Mouse (Mus musculus): Measurements from ENCODE around the gene Anp32e. TPM values are rescaled to one million over a fixed set of nuclear protein-coding genes. Genes with fewer than 3 reads are reported as not detected.
"Not testable (repeated sequence)": the region's sequence is repeated elsewhere in the genome, so short reads cannot be mapped to it uniquely, and the experiment has no call there.

Anp32e gene
- polyA plus RNA-seq, 1 experiment from 2014 or later, result 341 TPM

- peak within 1 kb of the TSS; percentile 74 for H3K27ac ChIP-seq
- WGBS, result under 1% methylated on average over 25 of the region's 43 CpGs
These were observed 35.3 kb upstream of the Anp32e start, which contains the start of gene Aph1a for GRCm38 (mm10) chr3:95893606-95894316. TSS of gene Aph1a (plus strand) at chr3:95893969.

GRCm38 (mm10) chr3:95894317-95895160 lies 34.5 kb upstream of the Anp32e start:
- 18% methylated on average over 16 of the region's 16 CpGs for WGBS
- ATAC-seq, result no peak
- Histone ChIP-seq H3K9ac (peak overlapping the region; percentile 80), H3K9me3 (replicated peaks) (no peaks in the 10 kb centered on the region), H3K36me3 (ENCODE audit: poor library complexity, severe bottlenecking) (peaks cover 12% of the 10 kb centered on the region), H3K27ac (peak overlapping the region; percentile 10; the same call in 1 of the 2 replicates), H3K4me1 (peaks cover 24% of the 10 kb centered on the region), H3K4me3 (peak overlapping the region; percentile 69), H3K27me3 (peaks cover 10% of the 10 kb centered on the region; the same call in 1 of the 2 replicates), H3K4me2 (peak overlapping the region; percentile 93)

More at GRCm38 (mm10) chr3:95893606-95894316, 35.3 kb upstream of the Anp32e start, which contains the start of gene Aph1a:
- peaks cover 10% of the 10 kb centered on the region; the same call in 1 of the 2 replicates for H3K27me3 ChIP-seq
- H3K4me2 ChIP-seq, result peak within 1 kb of the TSS; percentile 93
- H3K9ac ChIP-seq, result peak within 1 kb of the TSS; percentile 80
- peak; percentile 99 for ATAC-seq
- not testable (repeated sequence) for H3K9me3 ChIP-seq (replicated peaks)
- H3K4me3 ChIP-seq, result peak within 1 kb of the TSS; percentile 69
- peaks cover 12% of the 10 kb centered on the region for H3K36me3 ChIP-seq (ENCODE audit: poor library complexity, severe bottlenecking)
- peaks cover 24% of the 10 kb centered on the region for H3K4me1 ChIP-seq

GRCm38 (mm10) chr3:95895501-95895900 lies 33.5 kb upstream of the Anp32e start:
- peaks cover 10% of the 10 kb centered on the region; the same call in 1 of the 2 replicates for H3K27me3 ChIP-seq
- H3K4me1 ChIP-seq, result peaks cover 24% of the 10 kb centered on the region
- not testable (repeated sequence) for ATAC-seq; H3K9ac ChIP-seq; H3K4me3 ChIP-seq; H3K9me3 ChIP-seq (replicated peaks); H3K27ac ChIP-seq
- peaks cover 12% of the 10 kb centered on the region for H3K36me3 ChIP-seq (ENCODE audit: poor library complexity, severe bottlenecking)
- 89% methylated on average over 7 of the region's 7 CpGs for WGBS
- H3K4me2 ChIP-seq, result peak overlapping the region; percentile 93; the same call in 1 of the 2 replicates

DNA sequence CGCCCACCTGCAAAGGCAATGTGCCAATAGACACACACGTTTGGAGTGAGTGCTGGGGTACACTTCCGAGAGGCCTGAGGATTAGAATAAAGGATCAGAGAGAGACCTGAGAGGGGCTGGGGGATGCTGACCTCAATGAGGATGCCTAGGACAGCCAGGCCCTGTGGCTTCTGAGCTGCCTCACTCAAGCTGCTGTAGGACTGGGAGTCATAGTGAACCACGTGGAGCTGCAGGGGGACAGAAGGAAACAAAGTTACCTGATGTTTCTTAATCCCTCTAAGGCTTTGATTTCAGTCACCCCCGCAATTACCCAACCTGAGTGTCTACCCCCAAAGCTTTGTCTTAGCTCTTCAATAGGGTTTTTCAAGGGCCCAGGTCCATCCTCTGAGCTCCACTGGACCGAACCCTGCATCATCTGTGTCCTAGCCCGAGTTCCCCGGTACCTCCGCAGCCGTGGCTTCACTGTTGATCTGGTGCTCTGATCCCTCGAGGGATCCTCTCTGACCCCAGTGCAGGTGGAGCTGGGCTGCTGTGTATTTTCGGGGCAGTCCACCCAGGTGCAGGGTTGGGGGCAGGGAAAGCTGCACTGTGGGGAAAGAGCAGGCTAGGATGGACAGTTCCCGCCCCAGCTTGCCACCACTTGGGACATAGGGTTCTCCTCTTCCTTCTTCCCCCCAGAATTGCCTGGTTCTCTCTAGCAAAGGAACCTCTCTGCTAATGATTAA lies 29.1 kb upstream of the Anp32e start:
- Histone ChIP-seq H3K27me3 (0 out of 2 replicates have a peak, but pooled peaks cover 3% of the 10 kb centered on the region), H3K9me3 (replicated peaks) (no peaks in the 10 kb centered on the region), H3K27ac (no peak overlapping the region), H3K36me3 (ENCODE audit: poor library complexity, severe bottlenecking) (peaks cover 12% of the 10 kb centered on the region), H3K4me2 (no peak overlapping the region), H3K9ac (no peak overlapping the region), H3K4me3 (no peak overlapping the region), H3K4me1 (peaks cover 24% of the 10 kb centered on the region)
- WGBS, result 71% methylated on average over 13 of the region's 13 CpGs
- no peak for ATAC-seq

- 68% methylated on average over 9 of the region's 9 CpGs for WGBS
- no peaks in the 10 kb centered on the region for H3K9me3 ChIP-seq (replicated peaks)
These were observed 27.3 kb upstream of the Anp32e start for GRCm38 (mm10) chr3:95901616-95902372.

GRCm38 (mm10) chr3:95902373-95902625 lies 26.7 kb upstream of the Anp32e start:
- peak overlapping the region; percentile 67; the same call in 1 of the 2 replicates for H3K4me2 ChIP-seq
- H3K36me3 ChIP-seq (ENCODE audit: poor library complexity, severe bottlenecking), result peaks cover 12% of the 10 kb centered on the region
- peaks cover 3% of the 10 kb centered on the region for H3K27me3 ChIP-seq
- H3K9ac ChIP-seq, result peak overlapping the region; percentile 31; the same call in 1 of the 2 replicates
- H3K4me3 ChIP-seq, result no peak overlapping the region
- H3K9me3 ChIP-seq (replicated peaks), result no peaks in the 10 kb centered on the region
- peaks cover 33% of the 10 kb centered on the region for H3K4me1 ChIP-seq
- no peak overlapping the region for H3K27ac ChIP-seq
- ATAC-seq, result no peak

More at GRCm38 (mm10) chr3:95901616-95902372, 27.3 kb upstream of the Anp32e start:
- 0 out of 2 replicates have a peak, but pooled peaks cover 3% of the 10 kb centered on the region for H3K27me3 ChIP-seq
- H3K4me2 ChIP-seq, result peak overlapping the region; percentile 67; the same call in 1 of the 2 replicates
- no peak for ATAC-seq
- H3K27ac ChIP-seq, result no peak overlapping the region
- peaks cover 32% of the 10 kb centered on the region for H3K4me1 ChIP-seq
- H3K36me3 ChIP-seq (ENCODE audit: poor library complexity, severe bottlenecking), result peaks cover 12% of the 10 kb centered on the region
- H3K4me3 ChIP-seq, result no peak overlapping the region
- no peak overlapping the region for H3K9ac ChIP-seq

DNA sequence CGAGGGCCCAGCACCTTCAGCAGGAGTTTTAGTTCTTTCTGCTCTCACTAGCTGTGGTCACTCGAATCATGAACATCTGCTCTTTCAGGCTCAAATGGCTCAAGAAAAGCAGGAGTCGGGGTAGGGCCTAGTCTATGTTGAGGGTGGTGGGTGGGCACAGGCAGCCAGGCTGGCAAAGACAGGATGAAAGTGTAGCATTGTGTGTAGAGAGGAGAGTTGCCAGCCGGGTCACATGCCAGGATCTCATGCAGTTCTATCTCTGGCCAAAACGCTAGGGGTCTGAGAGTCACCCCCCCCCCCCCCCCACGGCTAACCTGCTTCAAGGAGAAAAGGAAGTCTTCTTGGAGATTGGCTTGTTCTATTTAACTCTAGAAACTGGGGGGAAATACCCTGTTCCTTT lies 26.4 kb upstream of the Anp32e start:
- peak overlapping the region; percentile 67 for H3K4me2 ChIP-seq
- no peaks in the 10 kb centered on the region for H3K9me3 ChIP-seq (replicated peaks)
- H3K4me3 ChIP-seq, result no peak overlapping the region
- no peak overlapping the region for H3K27ac ChIP-seq
- H3K36me3 ChIP-seq (ENCODE audit: poor library complexity, severe bottlenecking), result peaks cover 9% of the 10 kb centered on the region
- H3K9ac ChIP-seq, result peak overlapping the region; percentile 31; the same call in 1 of the 2 replicates
- 30% methylated on average over 6 of the region's 6 CpGs for WGBS
- peaks cover 3% of the 10 kb centered on the region for H3K27me3 ChIP-seq
- no peak for ATAC-seq
- H3K4me1 ChIP-seq, result peaks cover 33% of the 10 kb centered on the region

DNA sequence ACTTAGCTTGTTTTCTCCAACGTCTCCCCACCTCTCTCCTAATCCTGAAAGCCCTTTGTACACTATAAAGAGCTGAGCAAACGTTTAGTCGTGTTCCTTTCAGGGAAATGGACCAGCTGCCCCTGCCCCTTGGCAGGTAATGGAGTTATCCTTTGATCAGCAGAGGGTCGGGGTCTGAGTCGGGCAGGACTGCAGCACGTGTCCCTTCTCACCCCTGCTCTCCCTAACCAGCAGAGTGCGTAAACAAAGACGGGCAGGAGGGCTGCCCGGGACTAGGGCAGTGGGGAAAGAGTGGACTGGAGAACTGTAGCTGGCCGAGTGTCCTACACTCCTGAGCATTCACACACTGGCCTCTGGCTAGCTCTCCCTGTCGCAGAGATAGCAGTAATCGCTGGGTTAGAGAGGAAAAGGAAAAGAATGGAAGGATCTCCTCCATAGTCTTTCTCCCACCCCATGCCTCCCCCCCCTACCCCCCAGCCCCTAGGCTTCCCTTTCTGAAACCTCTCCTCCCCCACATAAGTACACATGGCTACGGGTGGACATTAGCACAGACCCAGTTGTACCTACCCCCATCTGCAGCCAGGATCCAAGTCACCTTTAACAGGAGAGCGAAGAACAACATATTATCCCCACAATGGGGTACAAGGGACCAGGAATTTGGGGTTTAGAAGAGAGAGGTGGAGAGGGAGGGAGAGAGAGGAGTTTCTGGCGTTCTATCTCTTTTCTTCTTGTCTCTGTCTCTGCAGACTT lies 25.1 kb upstream of the Anp32e start:
- Histone ChIP-seq H3K9me3 (replicated peaks) (no peaks in the 10 kb centered on the region), H3K36me3 (ENCODE audit: poor library complexity, severe bottlenecking) (no peaks in the 10 kb centered on the region; the same call in 1 of the 2 replicates), H3K4me1 (peaks cover 33% of the 10 kb centered on the region), H3K4me2 (peak overlapping the region; percentile 67), H3K4me3 (peak overlapping the region; percentile 38), H3K9ac (peak overlapping the region; percentile 62), H3K27me3 (peaks cover 3% of the 10 kb centered on the region), H3K27ac (peak overlapping the region; percentile 25; the same call in 1 of the 2 replicates)
- ATAC-seq, result peak; percentile 19
- WGBS, result under 1% methylated on average over 15 of the region's 15 CpGs

- H3K4me2 ChIP-seq, result peak within 1 kb of the TSS; percentile 67
- H3K4me1 ChIP-seq, result peaks cover 33% of the 10 kb centered on the region
- H3K9ac ChIP-seq, result peak within 1 kb of the TSS; percentile 62
- peak within 1 kb of the TSS; percentile 38 for H3K4me3 ChIP-seq
- H3K27me3 ChIP-seq, result peaks cover 3% of the 10 kb centered on the region
- peak within 1 kb of the TSS; percentile 27 for H3K27ac ChIP-seq
- ATAC-seq, result peak; percentile 40; the same call in 1 of the 2 replicates
- no peaks in the 10 kb centered on the region; the same call in 1 of the 2 replicates for H3K36me3 ChIP-seq (ENCODE audit: poor library complexity, severe bottlenecking)
- 0% methylated on average over 15 of the region's 15 CpGs for WGBS
- H3K9me3 ChIP-seq (replicated peaks), result no peaks in the 10 kb centered on the region
These were observed 24.5 kb upstream of the Anp32e start, which contains the start of gene Car14 for GRCm38 (mm10) chr3:95904568-95904967. TSS of gene Car14 (minus strand) at chr3:95904691.

- WGBS, result under 1% methylated on average over 18 of the region's 18 CpGs
- H3K36me3 ChIP-seq (ENCODE audit: poor library complexity, severe bottlenecking), result no peaks in the 10 kb centered on the region
These were observed 23.7 kb upstream of the Anp32e start for GRCm38 (mm10) chr3:95905146-95905939.

More at GRCm38 (mm10) chr3:95905146-95905939, 23.7 kb upstream of the Anp32e start:
- H3K4me2 ChIP-seq, result peak overlapping the region; percentile 67
- peak overlapping the region; percentile 62 for H3K9ac ChIP-seq
- H3K4me3 ChIP-seq, result peak overlapping the region; percentile 38
- H3K4me1 ChIP-seq, result peaks cover 33% of the 10 kb centered on the region
- no peaks in the 10 kb centered on the region for H3K9me3 ChIP-seq (replicated peaks)
- peak; percentile 61 for ATAC-seq
- H3K27ac ChIP-seq, result peak overlapping the region; percentile 27
- H3K27me3 ChIP-seq, result peaks cover 3% of the 10 kb centered on the region
